Mouse (Mus musculus) myocyte (in vitro differentiated cells): Measurements from ENCODE around the gene Itk.

Source experiments
- POLR2A ChIP-seq: IDR thresholded peaks from one replicate; pipeline ENCODE4 v1.6.1; 2011; ENCODE audit warnings: low read depth, mild to moderate bottlenecking, control low read depth, moderate library complexity; ENCODE audit not compliant: insufficient read length
- TCF12 ChIP-seq: IDR thresholded peaks from one replicate; pipeline ENCODE4 v1.6.1; 2011; ENCODE audit warnings: mild to moderate bottlenecking, control low read depth; ENCODE audit not compliant: poor library complexity, insufficient read depth, severe bottlenecking

DNA sequence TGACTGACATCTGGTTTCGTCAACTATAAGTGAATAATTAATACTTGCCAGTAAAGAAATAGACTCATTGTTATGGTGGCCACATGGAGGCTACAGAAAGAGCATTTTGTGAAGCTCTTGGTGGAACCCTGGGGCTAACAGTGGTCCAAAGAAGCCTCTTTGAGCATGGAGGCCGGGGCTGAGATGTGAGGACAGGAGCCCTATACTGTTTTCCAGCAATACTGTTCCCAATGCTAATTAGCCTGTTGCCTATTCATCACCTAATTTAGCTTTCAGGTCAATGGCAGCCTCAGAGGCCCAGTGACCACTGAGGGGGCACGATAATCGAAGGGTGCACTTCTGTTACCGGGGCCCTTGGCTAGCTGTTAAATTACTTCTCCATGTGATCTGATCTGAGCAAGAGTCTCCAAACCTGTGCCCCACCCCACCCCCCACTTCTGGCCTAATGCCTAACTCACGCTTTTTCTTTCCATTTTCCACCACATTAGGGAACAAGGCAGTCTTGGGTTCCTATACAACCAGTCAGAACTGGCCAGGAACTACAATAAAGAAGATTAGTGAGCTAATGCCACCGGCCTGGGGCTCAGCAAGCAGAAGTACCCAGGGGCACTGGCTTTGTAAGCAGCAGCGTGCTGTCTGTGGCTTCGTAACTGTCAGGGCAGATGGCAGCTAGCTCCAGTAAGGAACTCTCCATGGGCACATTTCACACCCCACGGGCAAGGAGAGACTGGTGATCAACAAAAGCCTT is 79.3 kb downstream of the Itk start:
- TF ChIP-seq TCF12, result no peak
- TF ChIP-seq POLR2A, result no peak
